Mouse (Mus musculus) limb, embryonic 13.5 days (tissue): ENCODE measurements around the gene Polr2f. TPM values are rescaled to one million over a fixed set of nuclear protein-coding genes. Genes with fewer than 3 reads are reported as not detected.

Source experiments
- ATAC-seq: fragments of 200-750 bp; cut with Nextera tagmentation; 2 replicates; pipeline ENCODE4 v1.8.0; 2017; ENCODE audit warnings: low read depth, moderate number of reproducible peaks, moderate TSS enrichment; ENCODE audit not compliant: low FRiP score
- H3K27ac ChIP-seq: fragments of 300-500 bp; sonication (generic); 2 replicates; pipeline ENCODE4 v1.5.1; 2015; ENCODE audit warnings: inconsistent platforms, mild to moderate bottlenecking, moderate library complexity
- H3K27me3 ChIP-seq: fragments of 300-500 bp; sonication (generic); 2 replicates; pipeline ENCODE4 v1.6.1; 2015; ENCODE audit warnings: mild to moderate bottlenecking, inconsistent platforms
- H3K36me3 ChIP-seq: fragments of 300-500 bp; sonication (generic); 2 replicates; pipeline ENCODE4 v1.6.1; 2015; ENCODE audit warnings: inconsistent platforms, mild to moderate bottlenecking, moderate library complexity
- H3K4me1 ChIP-seq: fragments of 300-500 bp; sonication (generic); 2 replicates; pipeline ENCODE4 v1.6.1; 2015; ENCODE audit warnings: inconsistent platforms
- H3K4me2 ChIP-seq: fragments of 300-500 bp; sonication (generic); replicated peaks from 2 replicates; pipeline ENCODE4 v1.6.1; 2015; ENCODE audit warnings: inconsistent platforms, mild to moderate bottlenecking, moderate library complexity
- H3K4me3 ChIP-seq: fragments of 300-500 bp; sonication (generic); 2 replicates; pipeline ENCODE4 v1.5.1; 2015; ENCODE audit warnings: moderate library complexity, mild to moderate bottlenecking, inconsistent platforms
- H3K9ac ChIP-seq: fragments of 300-500 bp; sonication (generic); 2 replicates; pipeline ENCODE4 v1.6.1; 2015; ENCODE audit warnings: mild to moderate bottlenecking, inconsistent platforms
- H3K9me3 ChIP-seq: fragments of 300-500 bp; sonication (generic); 2 replicates; pipeline ENCODE4 v1.6.1; 2016; ENCODE audit warnings: inconsistent platforms
- WGBS: fragments of 180-500 bp; shearing (Covaris S2); methylation state at CpG from one replicate; pipeline ENCODE4 v1.1.7; 2015; 5-methylcytosine and 5-hydroxymethylcytosine counted together
- polyA plus RNA-seq: library from polyadenylated mRNA; unstranded; fragments of >200 nt; fragmentation: Nextera tagmentation; extraction: Ambion mirVana; gene quantifications from 2 replicates; pipeline ENCODE4 v1.2.1, GENCODE M21; 2015

Gene Polr2f
- polyA plus RNA-seq, 1 experiment from 2014 or later: 293 TPM

DNA sequence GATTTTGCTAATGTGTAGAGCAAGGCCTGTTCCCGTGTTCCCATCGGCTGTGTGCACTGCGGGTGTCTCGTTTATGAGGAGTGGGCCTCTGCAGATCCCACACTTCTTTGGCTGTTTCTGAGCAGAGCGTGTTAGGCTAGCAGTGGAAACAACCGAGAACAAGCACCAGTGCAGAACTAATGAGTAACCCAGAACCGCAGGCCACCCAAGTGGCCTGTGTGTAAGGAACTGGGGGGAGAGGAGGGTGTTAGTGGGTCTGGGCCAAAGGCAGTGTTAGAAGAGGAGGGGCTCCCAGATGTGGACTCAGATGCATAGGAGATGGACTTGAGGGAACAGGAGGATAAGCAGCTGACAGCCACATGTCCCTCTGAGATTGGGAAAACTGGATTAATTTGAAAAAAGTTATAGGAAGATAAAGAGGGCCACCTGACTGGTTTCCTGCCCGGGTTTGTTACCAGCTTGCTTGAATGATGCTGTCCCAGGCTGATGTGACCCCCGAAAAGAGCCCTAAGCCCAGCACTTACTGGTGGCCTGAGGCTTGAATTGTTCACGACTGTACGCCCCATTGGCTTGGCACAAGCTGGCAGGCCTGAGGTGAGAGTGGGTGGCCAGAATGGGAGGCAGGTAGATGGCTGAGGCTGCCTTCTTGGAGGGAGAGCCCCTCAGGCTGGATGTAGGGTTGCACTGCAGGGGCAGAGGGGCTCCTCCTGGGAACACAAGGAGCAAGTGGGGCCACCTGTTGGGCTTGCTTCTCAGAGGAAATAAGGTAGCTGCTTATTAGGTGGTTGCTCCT, 4.8 kb upstream of the Polr2f start:
- peak; percentile 69 for ATAC-seq

DNA sequence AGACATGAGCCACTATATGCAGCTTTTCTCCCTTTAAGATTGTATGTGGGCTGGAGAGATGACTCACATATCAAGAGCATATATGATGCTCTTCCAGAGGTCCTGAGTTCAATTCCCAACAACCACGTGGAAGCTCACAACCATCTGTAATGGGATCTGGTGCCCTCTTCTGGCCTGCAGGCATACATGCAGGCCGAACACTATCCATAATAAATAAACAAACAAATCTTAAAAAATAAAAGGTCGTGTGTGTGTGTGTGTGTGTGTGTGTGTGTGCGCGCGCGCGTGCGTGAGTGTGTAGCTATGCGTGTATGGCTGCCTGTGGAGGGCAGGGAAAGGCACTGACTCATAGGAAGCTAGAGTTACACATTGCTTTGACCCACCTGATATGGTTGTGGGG, 1.2 kb upstream of the Polr2f start:
- H3K27ac ChIP-seq: no peak overlapping the region
- 58% methylated on average over 10 of the region's 10 CpGs for WGBS
- H3K4me1 ChIP-seq: peaks cover 34% of the 10 kb centered on the region
- peaks cover 10% of the 10 kb centered on the region for H3K36me3 ChIP-seq
- H3K4me3 ChIP-seq: no peak overlapping the region
- H3K27me3 ChIP-seq: peaks cover 5% of the 10 kb centered on the region; the same call in 1 of the 2 replicates
- no peak for ATAC-seq
- no peak overlapping the region for H3K9ac ChIP-seq
- no peak overlapping the region for H3K4me2 ChIP-seq
- H3K9me3 ChIP-seq: no peaks in the 10 kb centered on the region

More for the DNA sequence above, 4.8 kb upstream of the Polr2f start:
- Histone ChIP-seq H3K27me3 (peaks cover 5% of the 10 kb centered on the region; the same call in 1 of the 2 replicates), H3K27ac (peak overlapping the region; percentile 69), H3K9me3 (no peaks in the 10 kb centered on the region), H3K36me3 (peaks cover 37% of the 10 kb centered on the region), H3K4me2 (no peak overlapping the region), H3K9ac (no peak overlapping the region), H3K4me3 (no peak overlapping the region), H3K4me1 (peaks cover 25% of the 10 kb centered on the region)
- WGBS: 37% methylated on average over 11 of the region's 11 CpGs

DNA sequence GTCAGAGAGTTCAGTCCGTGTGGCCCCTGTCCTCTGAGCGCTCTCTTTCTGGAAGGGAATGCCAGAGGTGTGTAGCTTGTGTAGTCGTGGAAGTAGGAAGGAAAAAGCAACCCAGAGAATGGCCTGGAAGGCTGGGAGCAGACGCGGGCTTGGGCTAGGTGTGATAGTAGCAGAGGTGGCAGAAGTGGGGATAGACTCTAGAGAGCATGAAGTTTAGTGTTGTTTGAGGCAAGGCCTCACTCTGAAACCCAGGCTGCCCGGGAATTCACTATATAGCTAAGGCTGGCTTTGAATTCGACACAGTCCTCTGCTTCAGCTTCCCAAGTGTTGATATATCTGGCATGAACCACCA, 733 bp downstream of the Polr2f start:
- Histone ChIP-seq H3K27ac (no peak overlapping the region), H3K4me1 (peaks cover 18% of the 10 kb centered on the region), H3K27me3 (peaks cover 5% of the 10 kb centered on the region; the same call in 1 of the 2 replicates), H3K9ac (peak overlapping the region; percentile 89), H3K36me3 (peaks cover 28% of the 10 kb centered on the region), H3K4me2 (peak overlapping the region; percentile 97), H3K9me3 (no peaks in the 10 kb centered on the region), H3K4me3 (peak overlapping the region; percentile 73)
- WGBS: 0% methylated on average over 7 of the region's 7 CpGs
- peak; percentile 37; the same call in 1 of the 2 replicates for ATAC-seq

DNA sequence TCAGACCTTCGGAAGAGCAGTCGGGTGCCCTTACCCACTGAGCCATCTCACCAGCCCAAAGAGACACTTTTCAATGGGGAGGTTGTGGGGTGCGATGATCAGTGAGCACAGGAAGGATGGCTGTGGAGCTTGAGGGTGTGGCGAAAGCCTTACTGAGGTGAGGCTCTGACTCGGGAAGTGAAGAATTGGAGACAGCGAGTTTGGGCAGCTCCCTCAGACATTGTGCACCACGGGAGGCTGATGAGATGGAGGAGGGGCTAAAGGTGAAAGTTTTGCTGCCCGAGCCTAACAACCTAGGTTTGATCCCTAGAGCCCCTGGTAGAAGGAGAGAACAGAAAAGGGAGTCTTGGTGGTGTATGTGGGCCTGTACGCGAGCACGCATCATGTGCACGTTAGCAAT, 2.5 kb downstream of the Polr2f start:
- H3K4me3 ChIP-seq: no peak overlapping the region
- no peak overlapping the region for H3K9ac ChIP-seq
- no peak for ATAC-seq
- peaks cover 18% of the 10 kb centered on the region for H3K4me1 ChIP-seq
- H3K36me3 ChIP-seq: peaks cover 44% of the 10 kb centered on the region
- WGBS: 78% methylated on average over 12 of the region's 12 CpGs
- H3K4me2 ChIP-seq: no peak overlapping the region
- H3K27ac ChIP-seq: no peak overlapping the region
- peaks cover 5% of the 10 kb centered on the region; the same call in 1 of the 2 replicates for H3K27me3 ChIP-seq
- no peaks in the 10 kb centered on the region for H3K9me3 ChIP-seq

DNA sequence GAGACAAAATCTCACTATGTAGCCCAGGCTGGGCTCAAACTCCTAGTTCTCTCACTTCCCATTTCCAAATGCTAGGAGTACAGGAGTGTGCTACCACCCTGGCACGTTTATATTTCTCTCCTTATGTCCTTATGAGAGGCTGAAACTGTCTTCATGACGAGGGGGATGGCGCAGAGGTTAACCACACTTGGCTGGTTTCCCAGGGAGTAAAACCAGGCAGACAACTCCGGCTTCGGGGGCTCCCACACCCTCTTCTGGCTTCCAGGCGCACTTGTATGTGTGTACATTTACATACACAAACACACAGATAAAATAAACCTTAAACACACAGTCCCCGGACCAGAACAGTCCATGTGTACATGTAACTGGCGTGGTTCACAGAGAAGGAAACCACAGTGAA, 3.2 kb downstream of the Polr2f start:
- ATAC-seq: no peak
- Histone ChIP-seq H3K9ac (0 out of 2 replicates have a peak overlapping the region, but pooled peaks have one; percentile 25), H3K4me3 (no peak overlapping the region), H3K36me3 (peaks cover 50% of the 10 kb centered on the region), H3K4me2 (no peak overlapping the region), H3K9me3 (no peaks in the 10 kb centered on the region), H3K27me3 (peaks cover 5% of the 10 kb centered on the region; the same call in 1 of the 2 replicates), H3K27ac (no peak overlapping the region), H3K4me1 (peaks cover 18% of the 10 kb centered on the region)
- WGBS: 87% methylated on average over 8 of the region's 8 CpGs

DNA sequence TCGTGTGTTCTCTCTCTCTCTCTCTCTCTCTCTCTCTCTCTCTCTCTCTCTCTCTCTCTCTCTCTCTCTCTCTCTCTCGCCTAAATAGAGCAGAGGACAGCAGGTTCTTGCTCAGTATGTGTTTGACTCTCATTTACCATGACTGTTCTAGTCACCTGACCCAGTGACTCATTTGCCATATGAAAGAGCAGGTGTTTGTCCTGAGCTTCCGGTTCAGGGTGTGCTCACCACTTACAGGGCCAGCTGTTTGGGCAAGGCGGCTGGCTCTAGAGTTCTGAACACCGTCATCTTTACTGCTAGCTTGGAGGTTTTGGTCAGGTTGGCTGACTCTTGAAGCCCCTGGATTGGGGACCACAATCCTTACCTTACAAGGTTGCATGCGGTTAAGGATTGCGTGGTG, 4.7 kb downstream of the Polr2f start:
- H3K4me3 ChIP-seq: no peak overlapping the region
- H3K27ac ChIP-seq: no peak overlapping the region
- peaks cover 62% of the 10 kb centered on the region for H3K36me3 ChIP-seq
- no peak for ATAC-seq
- H3K4me1 ChIP-seq: peaks cover 15% of the 10 kb centered on the region
- 91% methylated on average over 7 of the region's 7 CpGs for WGBS
- H3K9me3 ChIP-seq: no peaks in the 10 kb centered on the region
- H3K27me3 ChIP-seq: no peaks in the 10 kb centered on the region
- no peak overlapping the region for H3K4me2 ChIP-seq
- no peak overlapping the region for H3K9ac ChIP-seq

DNA sequence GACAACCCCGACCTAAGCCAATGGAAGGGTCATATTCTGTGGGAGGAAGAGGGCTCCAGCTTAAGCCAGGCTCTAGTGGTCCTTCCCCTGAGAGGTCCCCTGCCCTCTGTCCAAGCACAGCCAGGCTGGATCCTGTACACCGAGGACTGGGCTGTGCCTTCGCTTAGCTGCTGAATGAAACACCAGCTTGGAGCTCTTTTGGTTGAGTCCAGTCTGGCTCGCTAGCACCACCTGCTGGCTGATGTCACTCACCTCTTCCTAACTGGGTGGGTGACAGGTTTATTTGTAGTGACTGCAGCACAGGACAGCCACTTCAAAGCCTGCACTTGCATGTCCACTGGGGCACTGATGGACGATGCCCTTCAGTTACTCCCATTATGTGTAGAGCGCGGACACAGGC, 7.7 kb downstream of the Polr2f start:
- H3K4me3 ChIP-seq: no peak overlapping the region
- H3K27me3 ChIP-seq: no peaks in the 10 kb centered on the region
- peaks cover 11% of the 10 kb centered on the region; the same call in 1 of the 2 replicates for H3K4me1 ChIP-seq
- no peak overlapping the region for H3K27ac ChIP-seq
- peaks cover 92% of the 10 kb centered on the region for H3K36me3 ChIP-seq
- no peak overlapping the region for H3K9ac ChIP-seq
- no peak overlapping the region for H3K4me2 ChIP-seq
- 48% methylated on average over 7 of the region's 7 CpGs for WGBS
- 0 out of 2 replicates have a peak, but pooled peaks have one; percentile 62 for ATAC-seq
- H3K9me3 ChIP-seq: no peaks in the 10 kb centered on the region

DNA sequence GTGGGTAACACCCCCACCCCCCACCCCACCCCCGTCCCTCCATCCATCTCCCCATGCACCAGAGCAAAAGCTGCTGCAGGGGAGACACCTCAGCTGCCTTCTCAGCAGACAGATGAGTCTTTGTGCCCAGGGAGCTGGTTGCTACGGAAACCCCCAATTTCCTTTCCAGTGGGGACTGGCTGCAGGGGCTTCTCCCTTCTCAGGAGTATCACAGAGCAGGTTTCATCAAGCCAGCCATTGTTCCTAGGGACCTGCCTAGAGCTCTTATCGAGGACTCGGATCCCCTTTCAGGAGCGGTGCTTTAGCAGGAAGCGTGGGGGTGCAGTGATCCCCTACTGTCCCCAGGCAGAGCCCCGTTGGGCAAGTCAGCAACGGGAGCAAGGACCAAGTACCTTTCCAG, 11.1 kb downstream of the Polr2f start:
- Histone ChIP-seq H3K9ac (no peak overlapping the region), H3K36me3 (peaks cover 61% of the 10 kb centered on the region), H3K9me3 (no peaks in the 10 kb centered on the region), H3K4me1 (peaks cover 11% of the 10 kb centered on the region; the same call in 1 of the 2 replicates), H3K4me3 (no peak overlapping the region), H3K27me3 (peaks cover under 1% of the 10 kb centered on the region; the same call in 1 of the 2 replicates), H3K27ac (peak overlapping the region; percentile 72; the same call in 1 of the 2 replicates), H3K4me2 (0 out of 2 replicates have a peak overlapping the region, but pooled peaks have one; percentile 4)
- 72% methylated on average over 8 of the region's 8 CpGs for WGBS
- 0 out of 2 replicates have a peak, but pooled peaks have one; percentile 18 for ATAC-seq

DNA sequence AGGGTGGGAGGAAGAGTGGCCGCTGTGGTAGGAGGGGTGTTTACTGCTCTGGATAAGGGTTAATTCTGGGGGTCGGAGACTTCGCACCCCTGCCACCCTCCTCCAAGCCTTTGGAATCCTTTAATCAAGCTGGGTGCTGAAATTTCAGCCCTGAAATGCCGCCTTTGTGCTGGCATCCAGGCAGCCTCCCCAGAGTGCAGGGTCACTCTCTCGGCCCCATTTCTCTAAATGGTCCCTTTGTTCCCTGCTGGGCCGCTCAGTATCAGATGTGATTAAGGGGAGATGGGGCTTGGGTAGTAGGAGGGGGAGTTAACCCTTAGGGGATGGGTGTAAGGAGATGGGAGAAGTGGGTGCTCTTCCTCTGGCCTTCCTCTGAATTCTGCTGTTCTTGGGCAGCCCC, 11.9 kb downstream of the Polr2f start:
- Histone ChIP-seq H3K36me3 (peaks cover 52% of the 10 kb centered on the region), H3K9me3 (no peaks in the 10 kb centered on the region), H3K27me3 (peaks cover 4% of the 10 kb centered on the region), H3K9ac (no peak overlapping the region), H3K27ac (peak overlapping the region; percentile 72; the same call in 1 of the 2 replicates), H3K4me3 (no peak overlapping the region), H3K4me1 (peaks cover 11% of the 10 kb centered on the region; the same call in 1 of the 2 replicates), H3K4me2 (no peak overlapping the region)
- 60% methylated on average over 6 of the region's 6 CpGs for WGBS
- no peak for ATAC-seq

DNA sequence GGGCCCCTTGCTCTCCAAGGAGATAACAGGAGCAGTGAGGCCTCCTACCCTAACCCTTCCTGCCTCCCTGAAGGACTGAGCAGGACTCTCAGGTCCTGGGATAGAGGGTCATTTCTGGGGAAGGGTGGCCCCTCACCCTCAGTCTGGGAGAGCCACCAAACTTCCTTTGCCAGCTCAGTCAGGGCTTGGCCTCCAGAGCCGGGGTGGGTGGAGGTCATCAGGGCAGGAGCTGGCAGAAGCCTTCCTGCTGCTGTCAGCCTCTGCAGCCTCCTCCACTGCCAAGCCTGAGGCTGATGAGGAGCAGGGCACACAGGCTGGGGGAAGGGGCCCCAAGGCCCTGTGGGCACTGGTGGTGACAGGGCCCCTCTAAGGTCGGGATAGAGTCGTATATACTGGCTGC, 14.8 kb downstream of the Polr2f start:
- peak overlapping the region; percentile 36; the same call in 1 of the 2 replicates for H3K9ac ChIP-seq

DNA sequence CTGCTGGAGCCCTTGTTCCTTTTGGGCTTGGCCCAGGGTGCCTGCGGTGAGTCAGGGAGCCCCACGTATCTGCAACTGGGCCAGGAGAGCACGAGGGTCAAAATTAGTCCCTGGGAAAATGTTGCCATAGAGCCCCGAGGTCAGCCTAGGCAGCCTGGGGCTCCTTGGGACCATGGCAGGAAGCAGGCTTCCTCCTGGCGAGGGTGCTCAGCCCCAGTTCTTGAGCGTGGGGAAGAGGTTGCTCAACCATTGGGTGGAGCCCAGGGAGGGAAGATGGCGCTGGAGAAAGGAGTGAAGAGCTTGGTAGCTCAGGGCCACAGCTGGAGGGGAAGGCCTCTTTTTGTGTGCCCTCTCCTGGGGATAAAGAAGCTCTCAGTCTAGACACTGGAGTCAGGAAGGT, 21.5 kb downstream of the Polr2f start:
- H3K27me3 ChIP-seq: peaks cover 94% of the 10 kb centered on the region
- peak overlapping the region; percentile 35; the same call in 1 of the 2 replicates for H3K9ac ChIP-seq
- H3K4me2 ChIP-seq: peak overlapping the region; percentile 57
- ATAC-seq: no peak
- H3K9me3 ChIP-seq: no peaks in the 10 kb centered on the region
- peak overlapping the region; percentile 39 for H3K4me3 ChIP-seq
- H3K4me1 ChIP-seq: peaks cover 20% of the 10 kb centered on the region
- WGBS: 73% methylated on average over 7 of the region's 7 CpGs
- no peaks in the 10 kb centered on the region for H3K36me3 ChIP-seq
- no peak overlapping the region; the same call in 1 of the 2 replicates for H3K27ac ChIP-seq

More for the DNA sequence above, 14.8 kb downstream of the Polr2f start:
- Histone ChIP-seq H3K27me3 (peaks cover 32% of the 10 kb centered on the region), H3K9me3 (no peaks in the 10 kb centered on the region), H3K4me1 (peaks cover 11% of the 10 kb centered on the region; the same call in 1 of the 2 replicates), H3K4me2 (no peak overlapping the region), H3K36me3 (peaks cover 29% of the 10 kb centered on the region), H3K4me3 (no peak overlapping the region), H3K27ac (no peak overlapping the region)
- ATAC-seq: no peak
- WGBS: 39% methylated on average over 3 of the region's 3 CpGs

DNA sequence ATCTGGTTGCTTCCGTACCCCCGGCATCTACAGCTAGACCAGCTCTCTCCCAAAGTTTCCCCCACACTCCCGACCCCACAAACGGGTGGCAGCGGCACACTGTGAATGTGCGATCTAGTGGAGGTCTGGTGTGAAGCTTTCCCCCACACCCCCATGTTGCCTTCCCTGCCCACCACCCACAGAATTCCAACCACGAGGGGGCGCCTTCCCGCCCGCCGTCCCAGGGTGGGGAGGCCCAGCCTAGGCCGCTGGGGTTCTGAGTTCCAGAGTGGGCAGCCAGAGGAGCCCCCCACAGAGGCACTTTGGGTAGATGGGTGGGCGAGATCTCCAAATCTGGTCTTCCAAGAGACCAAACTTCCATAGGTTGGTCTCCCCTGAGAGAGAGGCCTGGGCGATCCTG, 22.0 kb downstream of the Polr2f start:
- Histone ChIP-seq H3K4me3 (peak overlapping the region; percentile 39), H3K27me3 (peaks cover 94% of the 10 kb centered on the region), H3K4me2 (peak overlapping the region; percentile 57), H3K9me3 (no peaks in the 10 kb centered on the region), H3K36me3 (no peaks in the 10 kb centered on the region), H3K27ac (no peak overlapping the region), H3K4me1 (peaks cover 20% of the 10 kb centered on the region), H3K9ac (peak overlapping the region; percentile 59; the same call in 1 of the 2 replicates)
- no peak for ATAC-seq
- 41% methylated on average over 14 of the region's 14 CpGs for WGBS
